Mouse (Mus musculus) regulatory T cell (primary cell): ENCODE results near the gene Lactbl1.

Experiments used
- in situ Hi-C: fragments of 300-600 bp; cut with MboI, MseI; formaldehyde crosslinking; loops from one replicate; pipeline ENCODE4 v1.15.1; 2025; ENCODE audit warnings: high pct_unique_total_duplicates

Gene Lactbl1

GRCm38 (mm10) chr4:136622388-136622787 is at the start of gene Lactbl1:
Gene Lactbl1 (plus strand): TSS chr4:136622621.
- in situ Hi-C loops, result loop anchor here (5.0 to 10.0 kb wide), 3 partner anchors 165 to 355 kb away; no protein-coding TSS in a partner anchor

- in situ Hi-C loops, result no loop called here
Measured at GRCm38 (mm10) chr4:136581885-136582284, 40.5 kb upstream of the Lactbl1 start.

- in situ Hi-C loops, result no loop called here
Measured at GRCm38 (mm10) chr4:136587221-136587827, 35.1 kb upstream of the Lactbl1 start.

- in situ Hi-C loops, result no loop called here
Measured at GRCm38 (mm10) chr4:136588003-136588402, 34.4 kb upstream of the Lactbl1 start.

- in situ Hi-C loops, result loop anchor here (10.0 kb wide), 1 partner anchor 127 kb away; the partner anchor contains the start of genes 6030445D17Rik and Luzp1
Measured at GRCm38 (mm10) chr4:136592111-136592510, 30.3 kb upstream of the Lactbl1 start.

- in situ Hi-C loops, result loop anchor here (10.0 kb wide), 1 partner anchor 129 kb away; the partner anchor contains the start of genes 6030445D17Rik and Luzp1
Measured at GRCm38 (mm10) chr4:136594006-136594405, 28.4 kb upstream of the Lactbl1 start.

GRCm38 (mm10) chr4:136595221-136595620 is 27.2 kb upstream of the Lactbl1 start:
- in situ Hi-C loops, result loop anchor here (10.0 kb wide), 1 partner anchor 130 kb away; the partner anchor contains the start of genes 6030445D17Rik and Luzp1

- in situ Hi-C loops, result loop anchor here (10.0 kb wide), 1 partner anchor 134 kb away; the partner anchor contains the start of genes 6030445D17Rik and Luzp1
Measured at GRCm38 (mm10) chr4:136598268-136598876, 24.0 kb upstream of the Lactbl1 start.

- in situ Hi-C loops, result loop anchor here (10.0 kb wide), 1 partner anchor 135 kb away; the partner anchor contains the start of genes 6030445D17Rik and Luzp1
Measured at GRCm38 (mm10) chr4:136599869-136600268, 22.6 kb upstream of the Lactbl1 start.

- in situ Hi-C loops, result no loop called here
Measured at GRCm38 (mm10) chr4:136600536-136600935, 21.9 kb upstream of the Lactbl1 start.

- in situ Hi-C loops, result no loop called here
Measured at GRCm38 (mm10) chr4:136601476-136601875, 20.9 kb upstream of the Lactbl1 start.

- in situ Hi-C loops, result no loop called here
Measured at GRCm38 (mm10) chr4:136602018-136602554, 20.3 kb upstream of the Lactbl1 start.

GRCm38 (mm10) chr4:136602568-136602967 is 19.9 kb upstream of the Lactbl1 start, which contains the start of gene Kdm1a:
Gene Kdm1a (minus strand): TSS chr4:136602723.
- in situ Hi-C loops, result no loop called here

- in situ Hi-C loops, result no loop called here
Measured at GRCm38 (mm10) chr4:136605756-136606485, 16.5 kb upstream of the Lactbl1 start.

- in situ Hi-C loops, result no loop called here
Measured at GRCm38 (mm10) chr4:136610387-136610856, 12.0 kb upstream of the Lactbl1 start, which contains the start of gene Tex46. Gene Tex46 (plus strand): TSS chr4:136610437.

- in situ Hi-C loops, result no loop called here
Measured at GRCm38 (mm10) chr4:136613657-136614056, 8.8 kb upstream of the Lactbl1 start.

- in situ Hi-C loops, result loop anchor here (5.0 to 10.0 kb wide), 3 partner anchors 164 to 354 kb away; no protein-coding TSS in a partner anchor
Measured at GRCm38 (mm10) chr4:136621336-136621735, 1.1 kb upstream of the Lactbl1 start.

GRCm38 (mm10) chr4:136621956-136622355 is 465 bp upstream of the Lactbl1 start:
- in situ Hi-C loops, result loop anchor here (5.0 to 10.0 kb wide), 3 partner anchors 165 to 355 kb away; no protein-coding TSS in a partner anchor

- in situ Hi-C loops, result loop anchor here (10.0 kb wide), 1 partner anchor 252 kb away; no protein-coding TSS in a partner anchor
Measured at GRCm38 (mm10) chr4:136626590-136626989, 4.2 kb downstream of the Lactbl1 start.

- in situ Hi-C loops, result no loop called here
Measured at GRCm38 (mm10) chr4:136631237-136631994, 9.0 kb downstream of the Lactbl1 start.
